Mouse (Mus musculus) thymus, postnatal 14 days (tissue): Measurements from ENCODE around the gene Frmd4a.
"Not testable (repeated sequence)": the region's sequence is repeated elsewhere in the genome, so short reads cannot be mapped to it uniquely, and the experiment has no call there.

Source experiments
- DNase-seq: peaks from one replicate; pipeline ENCODE4 v3.0.0; 2021

Gene Frmd4a

GRCm38 (mm10) chr2:4222497-4222828 is 204.9 kb downstream of the Frmd4a start:
- DNase-seq = no peak

GRCm38 (mm10) chr2:4223316-4223715 is 205.8 kb downstream of the Frmd4a start:
- DNase-seq = no peak

GRCm38 (mm10) chr2:4226941-4227558 is 209.5 kb downstream of the Frmd4a start:
- no peak for DNase-seq

- no peak for DNase-seq
Measured at GRCm38 (mm10) chr2:4227563-4227962, 210.0 kb downstream of the Frmd4a start.

- DNase-seq = no peak
Measured at GRCm38 (mm10) chr2:4228510-4228909, 211.0 kb downstream of the Frmd4a start.

GRCm38 (mm10) chr2:4232335-4232734 is 214.8 kb downstream of the Frmd4a start:
- DNase-seq = no peak

GRCm38 (mm10) chr2:4232761-4233322 is 215.3 kb downstream of the Frmd4a start:
- no peak for DNase-seq

GRCm38 (mm10) chr2:4237686-4238085 is 220.2 kb downstream of the Frmd4a start:
- DNase-seq = no peak

GRCm38 (mm10) chr2:4249723-4250122 is 232.2 kb downstream of the Frmd4a start:
- no peak for DNase-seq

- no peak for DNase-seq
Measured at GRCm38 (mm10) chr2:4252541-4253291, 235.2 kb downstream of the Frmd4a start.

GRCm38 (mm10) chr2:4253348-4253747 is 235.8 kb downstream of the Frmd4a start:
- DNase-seq = peak; percentile 16

- DNase-seq = no peak
Measured at GRCm38 (mm10) chr2:4254083-4254482, 236.6 kb downstream of the Frmd4a start.

- DNase-seq = no peak
Measured at GRCm38 (mm10) chr2:4256242-4256641, 238.7 kb downstream of the Frmd4a start.

GRCm38 (mm10) chr2:4257604-4258003 is 240.1 kb downstream of the Frmd4a start:
- DNase-seq = no peak

- not testable (repeated sequence) for DNase-seq
Measured at GRCm38 (mm10) chr2:4258803-4259202, 241.3 kb downstream of the Frmd4a start.

- no peak for DNase-seq
Measured at GRCm38 (mm10) chr2:4260324-4261058, 243.0 kb downstream of the Frmd4a start.

- DNase-seq = no peak
Measured at GRCm38 (mm10) chr2:4262667-4263066, 245.2 kb downstream of the Frmd4a start.

GRCm38 (mm10) chr2:4267377-4267776 is 249.9 kb downstream of the Frmd4a start:
- no peak for DNase-seq

- no peak for DNase-seq
Measured at GRCm38 (mm10) chr2:4282777-4283176, 265.3 kb downstream of the Frmd4a start.

GRCm38 (mm10) chr2:4285693-4286291 is 268.3 kb downstream of the Frmd4a start:
- no peak for DNase-seq

- DNase-seq = no peak
Measured at GRCm38 (mm10) chr2:4286390-4286901, 268.9 kb downstream of the Frmd4a start.

GRCm38 (mm10) chr2:4290475-4290874 is 273.0 kb downstream of the Frmd4a start:
- DNase-seq = no peak

- no peak for DNase-seq
Measured at GRCm38 (mm10) chr2:4291100-4291499, 273.6 kb downstream of the Frmd4a start.
